Mouse (Mus musculus) layer of hippocampus, adult 9-10 months (tissue): ENCODE results near the gene Cnn2.
A peak's percentile ranks its signal among the peaks of the same experiment; 100 is the strongest.

Source experiments
- DNase-seq: peaks from one replicate; pipeline ENCODE4 v3.0.0; 2022; ENCODE audit warnings: low spot score

Gene Cnn2

DNA sequence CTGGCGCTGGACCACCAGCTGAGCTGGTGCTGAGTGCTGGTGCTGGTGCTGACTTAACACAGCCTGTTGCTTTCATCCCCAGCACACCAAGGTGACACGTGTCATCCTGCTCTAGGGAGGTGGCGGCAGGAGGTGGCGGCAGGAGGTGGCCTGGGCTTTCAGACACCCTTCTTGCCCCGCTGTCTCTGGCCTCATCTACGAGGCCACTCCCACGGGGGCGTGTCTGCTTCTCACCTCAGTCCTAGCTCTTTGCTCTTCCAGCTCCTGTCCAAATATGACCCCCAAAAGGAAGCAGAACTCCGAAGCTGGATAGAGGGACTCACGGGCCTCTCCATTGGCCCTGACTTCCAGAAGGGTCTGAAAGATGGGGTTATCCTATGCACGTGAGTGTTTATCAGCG lies 2.7 kb downstream of the Cnn2 start:
- DNase-seq, result no peak

- DNase-seq, result no peak
These were observed 3.2 kb downstream of the Cnn2 start for GRCm38 (mm10) chr10:79991548-79991947.

- no peak for DNase-seq
These were observed 6.2 kb downstream of the Cnn2 start for GRCm38 (mm10) chr10:79994397-79995115.

GRCm38 (mm10) chr10:79995636-79996035 lies 7.3 kb downstream of the Cnn2 start:
- DNase-seq, result no peak

DNA sequence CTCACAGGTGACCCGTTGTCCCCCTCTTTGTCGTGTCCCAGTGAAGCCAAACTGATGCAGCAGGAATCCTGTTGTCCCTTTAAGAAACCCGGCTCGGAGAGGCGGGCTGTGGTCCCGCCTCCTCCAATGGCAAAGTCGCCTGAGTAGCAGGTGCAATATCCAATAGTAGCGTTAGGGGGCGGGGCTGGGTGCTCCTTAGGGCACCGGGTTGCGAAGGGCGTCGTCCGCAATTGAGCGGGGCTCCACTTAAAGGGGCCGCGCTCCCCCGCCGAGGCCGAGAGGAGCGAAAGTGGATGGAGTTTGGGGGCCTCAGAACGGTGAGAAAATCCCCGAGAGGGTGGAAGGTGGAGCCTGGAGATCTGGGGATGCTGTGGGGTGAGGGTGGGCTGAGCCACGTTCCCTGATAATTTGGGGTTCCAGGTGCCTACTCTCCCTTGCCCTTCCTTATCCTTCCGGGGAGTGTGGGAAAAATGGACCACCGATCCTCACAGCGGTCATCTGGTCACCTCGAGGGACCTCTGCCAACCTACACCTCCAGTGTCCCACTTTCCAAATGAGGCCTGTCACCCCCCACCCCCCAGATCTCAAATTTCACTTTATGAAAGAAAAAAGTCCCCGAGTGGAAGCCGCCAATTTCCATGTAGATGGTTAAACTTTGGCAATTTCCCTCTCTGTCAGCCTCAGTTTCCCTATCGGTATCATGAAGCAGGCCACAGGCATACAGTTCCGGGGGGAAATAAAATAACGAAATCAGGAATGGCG lies 8.1 kb downstream of the Cnn2 start, which contains the start of gene Abca7:
Gene Abca7 (plus strand): TSS at position 223 of the 762 bp plus-strand sequence.
- DNase-seq, result peak; percentile 87

- DNase-seq, result no peak
These were observed 8.8 kb downstream of the Cnn2 start for GRCm38 (mm10) chr10:79997034-79997760.

- no peak for DNase-seq
These were observed 9.4 kb downstream of the Cnn2 start for GRCm38 (mm10) chr10:79997819-79998218.

DNA sequence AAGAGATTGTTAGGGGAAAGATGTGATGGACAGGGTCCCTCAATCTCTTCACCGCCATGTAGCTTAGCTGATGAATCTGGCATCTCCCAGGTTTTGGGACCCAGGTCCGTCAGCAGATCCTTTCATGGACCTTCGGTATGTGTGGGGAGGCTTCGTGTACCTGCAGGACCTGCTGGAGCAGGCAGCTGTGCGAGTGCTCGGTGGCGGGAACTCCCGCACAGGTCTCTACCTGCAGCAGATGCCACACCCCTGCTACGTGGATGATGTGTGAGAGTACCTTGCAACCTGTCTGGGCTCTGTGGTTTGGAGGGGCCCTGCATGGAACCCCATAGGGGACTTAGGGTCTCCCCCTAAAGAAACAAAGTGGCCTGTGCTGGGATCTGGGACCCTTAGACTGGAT lies 13.6 kb downstream of the Cnn2 start:
- no peak for DNase-seq

DNA sequence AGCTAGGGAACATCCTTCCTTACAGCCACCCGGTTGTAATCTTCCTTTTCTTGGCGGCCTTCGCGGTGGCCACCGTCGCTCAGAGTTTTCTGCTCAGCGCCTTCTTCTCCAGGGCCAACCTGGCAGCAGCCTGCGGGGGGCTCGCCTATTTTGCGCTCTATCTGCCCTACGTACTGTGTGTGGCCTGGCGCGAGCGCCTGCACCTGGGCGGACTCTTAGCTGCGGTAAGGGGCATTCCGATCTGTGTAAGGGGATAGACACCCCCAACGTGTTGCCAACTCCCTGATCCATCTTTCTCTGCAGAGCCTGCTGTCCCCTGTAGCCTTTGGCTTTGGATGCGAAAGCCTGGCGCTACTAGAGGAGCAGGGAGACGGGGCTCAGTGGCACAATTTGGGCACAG lies 14.4 kb downstream of the Cnn2 start:
- DNase-seq, result no peak

- DNase-seq, result no peak
These were observed 15.2 kb downstream of the Cnn2 start for GRCm38 (mm10) chr10:80003374-80004232.

DNA sequence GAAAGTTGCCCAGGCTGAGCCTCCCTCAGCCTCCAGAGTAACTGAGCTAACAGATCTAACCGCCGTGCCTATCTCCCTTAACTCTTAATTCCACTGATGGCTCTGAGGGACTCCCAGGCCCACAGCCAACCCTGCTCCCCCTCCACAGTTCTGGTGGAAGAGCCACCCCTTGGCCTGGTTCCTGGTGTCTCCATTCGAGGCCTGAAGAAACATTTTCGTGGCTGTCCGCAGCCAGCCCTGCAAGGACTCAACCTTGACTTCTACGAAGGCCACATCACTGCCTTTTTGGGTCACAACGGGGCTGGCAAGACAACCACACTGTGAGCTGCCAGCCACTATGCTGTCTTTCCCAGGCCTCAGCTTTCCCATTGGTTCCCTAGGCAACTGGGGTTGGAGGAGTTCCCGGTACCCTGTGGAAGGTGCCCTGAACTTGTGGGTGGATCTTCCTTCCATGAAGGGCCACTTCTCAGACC lies 15.9 kb downstream of the Cnn2 start:
- no peak for DNase-seq

DNA sequence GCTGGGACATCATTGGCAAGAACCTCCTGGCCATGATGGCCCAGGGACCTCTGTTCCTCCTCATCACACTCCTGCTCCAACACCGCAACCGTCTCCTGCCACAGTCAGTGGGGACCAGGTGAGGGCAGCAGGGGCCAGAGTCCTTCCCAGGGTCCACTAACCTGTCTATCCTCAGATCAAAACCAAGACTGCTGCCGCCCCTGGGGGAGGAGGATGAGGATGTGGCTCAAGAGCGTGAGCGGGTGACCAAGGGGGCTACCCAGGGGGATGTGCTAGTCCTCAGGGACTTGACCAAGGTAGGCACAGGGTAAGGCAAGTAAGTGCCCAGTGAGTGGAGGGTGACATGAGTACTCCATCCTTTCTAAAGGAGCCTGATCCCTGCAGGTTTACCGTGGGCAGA lies 23.4 kb downstream of the Cnn2 start:
- DNase-seq, result no peak

DNA sequence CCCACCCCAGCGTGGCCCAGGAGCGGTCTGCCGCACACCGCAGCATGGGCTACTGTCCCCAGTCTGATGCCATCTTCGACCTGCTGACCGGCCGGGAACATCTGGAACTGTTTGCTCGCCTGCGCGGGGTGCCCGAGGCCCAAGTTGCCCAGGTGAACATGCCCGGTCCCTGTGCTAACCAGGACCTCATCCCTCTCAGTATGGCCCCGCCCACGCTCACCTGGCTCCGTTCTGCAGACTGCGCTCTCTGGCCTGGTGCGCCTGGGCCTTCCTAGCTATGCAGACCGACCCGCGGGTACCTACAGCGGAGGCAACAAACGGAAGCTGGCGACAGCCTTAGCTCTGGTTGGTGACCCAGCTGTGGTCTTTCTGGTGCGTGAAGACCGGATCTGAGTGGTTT lies 25.2 kb downstream of the Cnn2 start:
- DNase-seq, result no peak

DNA sequence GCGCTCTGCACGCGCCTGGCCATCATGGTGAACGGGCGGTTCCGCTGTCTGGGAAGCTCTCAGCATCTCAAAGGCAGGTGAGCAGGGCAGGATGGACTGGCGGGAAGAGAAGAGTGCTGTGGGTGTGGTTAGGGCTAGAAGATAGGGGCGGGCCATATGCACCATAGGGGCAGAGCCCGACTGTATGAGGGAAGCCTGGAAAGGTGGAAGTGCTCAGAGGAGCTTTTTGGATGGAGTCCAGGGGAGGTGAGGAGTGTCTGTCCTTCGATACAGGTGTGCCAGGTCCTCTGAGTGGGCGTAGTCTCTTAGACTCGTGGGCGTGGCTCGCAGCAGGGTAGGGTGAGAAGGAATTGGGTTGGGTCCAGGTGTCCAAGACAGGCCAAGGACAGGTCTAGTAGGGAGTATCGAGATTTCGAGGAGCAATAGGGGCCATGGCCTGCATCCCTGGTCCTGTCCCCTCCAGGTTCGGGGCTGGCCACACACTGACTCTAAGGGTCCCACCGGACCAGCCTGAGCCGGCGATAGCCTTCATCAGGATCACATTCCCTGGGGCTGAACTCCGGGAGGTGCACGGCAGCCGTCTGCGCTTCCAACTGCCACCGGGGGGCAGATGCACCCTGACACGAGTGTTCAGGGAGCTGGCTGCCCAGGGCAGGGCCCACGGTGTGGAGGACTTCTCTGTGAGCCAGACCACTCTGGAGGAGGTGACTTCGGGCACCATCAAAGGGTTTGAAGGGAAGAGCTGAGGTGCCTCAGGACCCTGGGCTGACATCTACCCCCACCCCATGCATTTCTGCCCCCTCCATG lies 26.3 kb downstream of the Cnn2 start:
- DNase-seq, result no peak

- DNase-seq, result no peak
These were observed 27.2 kb downstream of the Cnn2 start for GRCm38 (mm10) chr10:80015583-80015982.

GRCm38 (mm10) chr10:80016511-80016910 lies 28.1 kb downstream of the Cnn2 start, which contains the start of gene Arhgap45:
Gene Arhgap45 (plus strand): TSS chr10:80016653.
- DNase-seq, result no peak

- DNase-seq, result no peak
These were observed 28.5 kb downstream of the Cnn2 start for GRCm38 (mm10) chr10:80016931-80017330.

- DNase-seq, result no peak
These were observed 29.0 kb downstream of the Cnn2 start for GRCm38 (mm10) chr10:80017361-80017760.

GRCm38 (mm10) chr10:80017771-80018170 lies 29.4 kb downstream of the Cnn2 start:
- DNase-seq, result no peak

GRCm38 (mm10) chr10:80018739-80019297 lies 30.4 kb downstream of the Cnn2 start:
- DNase-seq, result no peak
